Mouse (Mus musculus) bone marrow macrophage, adult 2 months (primary cell): ENCODE data around the gene St3gal6.

Source experiments
- CTCF ChIP-seq: IDR thresholded peaks from 2 replicates; pipeline ENCODE4 v1.5.1; 2012; ENCODE audit warnings: low read depth, mild to moderate bottlenecking, low read length, moderate library complexity
- POLR2A ChIP-seq: IDR thresholded peaks from 2 replicates; pipeline ENCODE4 v1.6.1; 2012; ENCODE audit warnings: mild to moderate bottlenecking, low read depth, low read length, borderline replicate concordance

- TF ChIP-seq POLR2A, result no peak
- no peak for TF ChIP-seq CTCF
These were observed 30.6 kb upstream of the St3gal6 start for GRCm38 (mm10) chr16:58554673-58555072.
